Mouse (Mus musculus): Measurements from ENCODE around the gene Gm2a. TPM values are rescaled to one million over a fixed set of nuclear protein-coding genes. Genes with fewer than 3 reads are reported as not detected.

Gene Gm2a
- polyA plus RNA-seq, 1 experiment from 2014 or later, result 55.7 TPM

DNA sequence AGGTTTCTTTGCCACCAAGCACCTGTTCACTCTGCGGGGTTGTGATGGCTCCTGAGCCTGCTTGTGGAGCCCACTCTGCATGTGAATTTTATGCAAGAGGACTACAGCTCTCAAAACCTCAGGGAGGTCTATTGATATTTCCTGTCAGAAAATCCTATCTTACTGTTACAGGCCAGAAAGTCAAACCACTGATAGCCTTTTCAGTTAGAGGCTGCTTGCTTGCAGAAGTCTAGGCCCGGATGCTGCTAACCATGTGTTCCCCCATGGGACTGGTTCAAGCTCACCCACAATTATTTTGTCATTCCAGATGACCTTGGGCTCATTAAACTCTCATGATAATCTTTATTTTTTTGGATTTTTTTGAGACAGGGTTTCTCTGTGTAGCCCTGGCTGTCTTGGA lies 19.1 kb downstream of the Gm2a start:
- no peak overlapping the region for H3K4me2 ChIP-seq (ENCODE audit: low read length)
- H3K36me3 ChIP-seq (ENCODE audit: control insufficient read depth, insufficient read depth, low read length), result no peaks in the 10 kb centered on the region
- H3K4me1 ChIP-seq (ENCODE audit: control insufficient read depth in 2 of 2, insufficient read depth in 2 of 2, low read length in 2 of 2), result peaks cover 2 to 11% of the 10 kb centered on the region in 2 experiments
- H3K27me3 ChIP-seq (ENCODE audit: control insufficient read depth, insufficient read depth, low read length), result no peaks in the 10 kb centered on the region
- peaks cover 3% of the 10 kb centered on the region; the same call in 1 of the 2 replicates for H3K9me3 ChIP-seq (ENCODE audit: control insufficient read depth, low read length)
- no peak for ATAC-seq (ENCODE audit: insufficient number of reproducible peaks, insufficient read depth, low FRiP score, low read depth)
- no peak overlapping the region for H3K27ac ChIP-seq (replicated peaks in 1 of 2; ENCODE audit: control insufficient read depth in 1 of 2, insufficient read depth in 1 of 2, low read depth in 2 of 2, low read length in 2 of 2)
- WGBS, result 77% methylated on average over 2 of the region's 2 CpGs
- no peak overlapping the region for H3K9ac ChIP-seq (ENCODE audit: low read length)
- H3K4me3 ChIP-seq (ENCODE audit: control insufficient read depth in 1 of 2, insufficient read depth in 1 of 2, low read depth in 1 of 2, low read length in 2 of 2), result no peak overlapping the region

DNA sequence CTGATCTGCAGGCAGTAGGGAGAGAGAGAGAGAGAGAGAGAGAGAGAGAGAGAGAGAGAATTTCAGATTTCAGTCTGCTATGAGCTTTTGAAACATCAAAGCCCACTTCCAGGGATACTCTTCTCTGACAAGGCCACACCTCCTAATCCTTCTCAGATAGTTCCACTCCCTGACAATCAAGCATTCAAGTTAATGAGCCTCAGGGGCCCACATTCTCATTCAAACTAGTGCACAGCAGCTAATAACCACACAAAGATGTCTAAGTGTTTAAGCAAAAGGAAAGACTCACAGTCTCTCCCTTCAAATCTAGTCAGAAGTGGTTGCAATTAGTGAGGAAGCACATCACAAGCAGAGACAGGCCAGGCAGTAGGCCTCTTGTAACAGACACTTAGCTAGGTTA lies 22.4 kb downstream of the Gm2a start:
- H3K4me2 ChIP-seq (ENCODE audit: low read length), result no peak overlapping the region
- no peaks in the 10 kb centered on the region for H3K4me1 ChIP-seq (ENCODE audit: control insufficient read depth in 2 of 2, insufficient read depth in 2 of 2, low read length in 2 of 2)
- ATAC-seq (ENCODE audit: insufficient number of reproducible peaks, insufficient read depth, low FRiP score, low read depth), result no peak
- no peaks in the 10 kb centered on the region for H3K36me3 ChIP-seq (ENCODE audit: control insufficient read depth, insufficient read depth, low read length)
- no peak overlapping the region for H3K4me3 ChIP-seq (ENCODE audit: control insufficient read depth in 1 of 2, insufficient read depth in 1 of 2, low read depth in 1 of 2, low read length in 2 of 2)
- H3K27me3 ChIP-seq (ENCODE audit: control insufficient read depth, insufficient read depth, low read length), result no peaks in the 10 kb centered on the region
- H3K9ac ChIP-seq (ENCODE audit: low read length), result no peak overlapping the region
- no peak overlapping the region for H3K27ac ChIP-seq (replicated peaks in 1 of 2; ENCODE audit: control insufficient read depth in 1 of 2, insufficient read depth in 1 of 2, low read depth in 2 of 2, low read length in 2 of 2)
- peaks cover 3% of the 10 kb centered on the region; the same call in 1 of the 2 replicates for H3K9me3 ChIP-seq (ENCODE audit: control insufficient read depth, low read length)

DNA sequence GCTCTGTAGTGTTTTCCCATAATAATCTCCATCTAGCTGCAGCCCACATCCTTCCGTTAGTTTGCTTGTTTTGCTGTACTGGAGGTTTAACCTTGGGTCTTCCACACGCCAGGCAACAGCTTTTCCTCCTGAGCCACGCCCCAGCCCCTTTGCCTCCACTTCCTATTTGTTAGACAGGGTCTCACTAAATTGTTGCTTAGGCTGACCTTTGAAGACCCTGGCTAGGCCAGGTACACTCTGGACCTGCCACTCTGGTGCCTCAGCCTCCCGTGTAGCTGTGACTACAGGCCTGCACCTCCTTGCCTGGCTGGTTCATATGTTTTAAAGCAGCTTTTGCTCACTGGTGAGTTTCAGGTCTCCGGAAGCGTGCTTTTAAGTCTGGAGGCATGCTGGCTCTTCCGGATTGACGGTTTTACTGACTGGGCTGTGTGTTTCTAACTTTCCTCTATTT lies 22.9 kb downstream of the Gm2a start:
- WGBS, result 81% methylated on average over 8 of the region's 8 CpGs
- no peaks in the 10 kb centered on the region for H3K4me1 ChIP-seq (ENCODE audit: control insufficient read depth in 2 of 2, insufficient read depth in 2 of 2, low read length in 2 of 2)
- H3K27me3 ChIP-seq (ENCODE audit: control insufficient read depth, insufficient read depth, low read length), result no peaks in the 10 kb centered on the region
- H3K36me3 ChIP-seq (ENCODE audit: control insufficient read depth, insufficient read depth, low read length), result no peaks in the 10 kb centered on the region
- no peak overlapping the region for H3K4me3 ChIP-seq (ENCODE audit: control insufficient read depth in 1 of 2, insufficient read depth in 1 of 2, low read depth in 1 of 2, low read length in 2 of 2)
- H3K9ac ChIP-seq (ENCODE audit: low read length), result no peak overlapping the region
- H3K9me3 ChIP-seq (ENCODE audit: control insufficient read depth, low read length), result peaks cover 3% of the 10 kb centered on the region; the same call in 1 of the 2 replicates
- H3K27ac ChIP-seq (replicated peaks in 1 of 2; ENCODE audit: control insufficient read depth in 1 of 2, insufficient read depth in 1 of 2, low read depth in 2 of 2, low read length in 2 of 2), result 0 out of 4 replicates have a peak overlapping the region, but pooled peaks of 1 of the 2 experiments have one; percentile 19
- H3K4me2 ChIP-seq (ENCODE audit: low read length), result no peak overlapping the region
- no peak; the same call in 1 of the 2 replicates for ATAC-seq (ENCODE audit: insufficient number of reproducible peaks, insufficient read depth, low FRiP score, low read depth)

DNA sequence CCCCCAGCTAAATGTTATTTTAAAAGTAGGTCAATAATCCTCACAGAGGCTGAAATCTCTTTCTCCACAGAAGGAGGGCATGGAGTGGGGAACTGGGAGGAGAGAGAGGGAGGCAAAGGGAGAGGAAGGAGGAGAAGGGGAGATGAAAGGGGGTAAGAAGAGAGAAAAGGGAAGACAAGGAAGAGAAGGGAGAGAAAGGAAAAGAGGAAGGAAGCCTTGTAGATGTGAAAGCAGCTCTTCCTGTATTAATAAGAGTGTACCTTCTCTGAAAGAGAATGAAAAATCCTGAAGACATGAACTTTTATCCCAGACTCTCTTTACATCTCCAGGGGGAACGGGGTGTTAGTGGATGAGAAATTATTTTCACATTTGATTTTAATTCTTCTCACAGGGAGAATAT lies 23.5 kb downstream of the Gm2a start:
- no peak overlapping the region for H3K4me2 ChIP-seq (ENCODE audit: low read length)
- no peak overlapping the region for H3K9ac ChIP-seq (ENCODE audit: low read length)
- H3K27me3 ChIP-seq (ENCODE audit: control insufficient read depth, insufficient read depth, low read length), result no peaks in the 10 kb centered on the region
- no peaks in the 10 kb centered on the region for H3K4me1 ChIP-seq (ENCODE audit: control insufficient read depth in 2 of 2, insufficient read depth in 2 of 2, low read length in 2 of 2)
- H3K27ac ChIP-seq (replicated peaks in 1 of 2; ENCODE audit: control insufficient read depth in 1 of 2, insufficient read depth in 1 of 2, low read depth in 2 of 2, low read length in 2 of 2), result no peak overlapping the region
- no peak for ATAC-seq (ENCODE audit: insufficient number of reproducible peaks, insufficient read depth, low FRiP score, low read depth)
- H3K36me3 ChIP-seq (ENCODE audit: control insufficient read depth, insufficient read depth, low read length), result no peaks in the 10 kb centered on the region
- no peak overlapping the region for H3K4me3 ChIP-seq (ENCODE audit: control insufficient read depth in 1 of 2, insufficient read depth in 1 of 2, low read depth in 1 of 2, low read length in 2 of 2)
- peaks cover 3% of the 10 kb centered on the region; the same call in 1 of the 2 replicates for H3K9me3 ChIP-seq (ENCODE audit: control insufficient read depth, low read length)
- WGBS, result 95% methylated on average over 1 of the region's 1 CpGs

DNA sequence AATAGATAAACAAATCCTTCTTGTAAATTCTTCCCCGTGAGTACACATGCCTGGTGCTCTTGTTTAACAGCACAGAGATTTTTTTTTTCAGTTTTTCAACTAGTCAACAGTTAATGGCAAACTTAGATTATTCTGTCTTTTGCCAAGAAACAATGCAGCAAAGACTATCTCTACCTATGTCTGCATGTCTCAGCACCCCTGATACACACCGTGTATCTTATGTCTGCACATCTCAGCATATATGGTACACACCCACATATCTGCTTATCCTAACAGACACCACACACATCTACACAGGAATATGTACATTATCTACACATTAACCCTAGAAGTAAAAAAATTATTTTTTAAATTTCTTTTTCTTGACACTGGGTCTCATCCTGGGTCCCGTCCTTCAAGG lies 28.7 kb downstream of the Gm2a start:
- H3K9ac ChIP-seq (ENCODE audit: low read length), result no peak overlapping the region
- H3K4me3 ChIP-seq (ENCODE audit: control insufficient read depth in 1 of 2, insufficient read depth in 1 of 2, low read depth in 1 of 2, low read length in 2 of 2), result no peak overlapping the region
- no peak for ATAC-seq (ENCODE audit: insufficient number of reproducible peaks, insufficient read depth, low FRiP score, low read depth)
- WGBS, result 70% methylated on average over 3 of the region's 3 CpGs
- H3K36me3 ChIP-seq (ENCODE audit: control insufficient read depth, insufficient read depth, low read length), result no peaks in the 10 kb centered on the region
- no peaks in the 10 kb centered on the region for H3K9me3 ChIP-seq (ENCODE audit: control insufficient read depth, low read length)
- no peaks in the 10 kb centered on the region for H3K27me3 ChIP-seq (ENCODE audit: control insufficient read depth, insufficient read depth, low read length)
- no peaks in the 10 kb centered on the region for H3K4me1 ChIP-seq (ENCODE audit: control insufficient read depth in 2 of 2, insufficient read depth in 2 of 2, low read length in 2 of 2)
- H3K27ac ChIP-seq (replicated peaks in 1 of 2; ENCODE audit: control insufficient read depth in 1 of 2, insufficient read depth in 1 of 2, low read depth in 2 of 2, low read length in 2 of 2), result no peak overlapping the region
- no peak overlapping the region for H3K4me2 ChIP-seq (ENCODE audit: low read length)

DNA sequence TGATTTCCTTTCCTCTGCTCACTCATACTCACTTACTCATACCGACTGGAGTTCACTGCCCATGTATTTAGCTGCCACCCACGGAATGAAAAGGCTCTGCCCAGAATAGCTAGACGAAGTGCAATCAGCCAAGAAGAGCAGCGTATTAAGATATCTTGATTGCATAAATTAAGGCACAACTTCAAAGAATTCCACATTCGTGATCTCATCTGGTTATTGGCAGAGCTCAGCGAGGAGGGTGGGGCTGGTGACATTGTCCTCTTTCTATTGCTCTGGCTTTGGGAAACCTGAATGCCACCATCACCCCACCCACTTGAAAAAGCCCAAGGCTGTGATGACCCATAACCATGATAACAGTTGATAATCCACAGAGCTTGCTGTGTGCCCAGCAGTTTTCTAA lies 30.0 kb downstream of the Gm2a start:
- 46% methylated on average over 6 of the region's 6 CpGs for WGBS
- H3K4me2 ChIP-seq (ENCODE audit: low read length), result no peak overlapping the region
- ATAC-seq (ENCODE audit: insufficient number of reproducible peaks, insufficient read depth, low FRiP score, low read depth), result no peak

DNA sequence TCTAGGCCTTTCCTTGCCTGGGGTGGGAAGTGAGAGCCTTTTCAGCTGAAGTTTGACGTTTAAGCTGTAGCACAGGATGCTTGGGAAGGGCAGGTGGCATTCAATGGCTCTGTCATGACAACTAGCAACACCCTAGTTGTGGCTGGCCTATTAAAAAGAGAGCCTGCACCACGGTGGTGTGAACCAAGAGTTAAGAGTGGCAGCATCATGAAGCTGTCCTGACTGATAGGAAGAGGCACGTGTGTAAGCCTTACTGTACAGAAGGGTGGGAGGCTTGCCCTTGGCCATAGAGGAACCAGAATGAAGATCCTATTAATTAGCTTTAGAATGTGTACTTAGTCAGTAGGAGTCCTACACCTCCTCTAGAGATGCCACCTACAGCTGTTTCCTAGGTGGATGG lies 30.5 kb downstream of the Gm2a start:
- Histone ChIP-seq H3K4me1 (ENCODE audit: control insufficient read depth in 2 of 2, insufficient read depth in 2 of 2, low read length in 2 of 2) (no peaks in the 10 kb centered on the region), H3K36me3 (ENCODE audit: control insufficient read depth, insufficient read depth, low read length) (no peaks in the 10 kb centered on the region), H3K9me3 (ENCODE audit: control insufficient read depth, low read length) (no peaks in the 10 kb centered on the region), H3K27me3 (ENCODE audit: control insufficient read depth, insufficient read depth, low read length) (no peaks in the 10 kb centered on the region), H3K9ac (ENCODE audit: low read length) (no peak overlapping the region), H3K4me2 (ENCODE audit: low read length) (no peak overlapping the region), H3K27ac (replicated peaks in 1 of 2; ENCODE audit: control insufficient read depth in 1 of 2, insufficient read depth in 1 of 2, low read depth in 2 of 2, low read length in 2 of 2) (no peak overlapping the region), H3K4me3 (ENCODE audit: control insufficient read depth in 1 of 2, insufficient read depth in 1 of 2, low read depth in 1 of 2, low read length in 2 of 2) (no peak overlapping the region)
- ATAC-seq (ENCODE audit: insufficient number of reproducible peaks, insufficient read depth, low FRiP score, low read depth), result no peak
- WGBS, result 74% methylated on average over 3 of the region's 3 CpGs

More for the DNA sequence above, 30.0 kb downstream of the Gm2a start:
- H3K36me3 ChIP-seq (ENCODE audit: control insufficient read depth, insufficient read depth, low read length), result no peaks in the 10 kb centered on the region
- H3K9ac ChIP-seq (ENCODE audit: low read length), result no peak overlapping the region
- H3K9me3 ChIP-seq (ENCODE audit: control insufficient read depth, low read length), result no peaks in the 10 kb centered on the region
- no peak overlapping the region for H3K4me3 ChIP-seq (ENCODE audit: control insufficient read depth in 1 of 2, insufficient read depth in 1 of 2, low read depth in 1 of 2, low read length in 2 of 2)
- no peak overlapping the region for H3K27ac ChIP-seq (replicated peaks in 1 of 2; ENCODE audit: control insufficient read depth in 1 of 2, insufficient read depth in 1 of 2, low read depth in 2 of 2, low read length in 2 of 2)
- no peaks in the 10 kb centered on the region for H3K4me1 ChIP-seq (ENCODE audit: control insufficient read depth in 2 of 2, insufficient read depth in 2 of 2, low read length in 2 of 2)
- no peaks in the 10 kb centered on the region for H3K27me3 ChIP-seq (ENCODE audit: control insufficient read depth, insufficient read depth, low read length)

DNA sequence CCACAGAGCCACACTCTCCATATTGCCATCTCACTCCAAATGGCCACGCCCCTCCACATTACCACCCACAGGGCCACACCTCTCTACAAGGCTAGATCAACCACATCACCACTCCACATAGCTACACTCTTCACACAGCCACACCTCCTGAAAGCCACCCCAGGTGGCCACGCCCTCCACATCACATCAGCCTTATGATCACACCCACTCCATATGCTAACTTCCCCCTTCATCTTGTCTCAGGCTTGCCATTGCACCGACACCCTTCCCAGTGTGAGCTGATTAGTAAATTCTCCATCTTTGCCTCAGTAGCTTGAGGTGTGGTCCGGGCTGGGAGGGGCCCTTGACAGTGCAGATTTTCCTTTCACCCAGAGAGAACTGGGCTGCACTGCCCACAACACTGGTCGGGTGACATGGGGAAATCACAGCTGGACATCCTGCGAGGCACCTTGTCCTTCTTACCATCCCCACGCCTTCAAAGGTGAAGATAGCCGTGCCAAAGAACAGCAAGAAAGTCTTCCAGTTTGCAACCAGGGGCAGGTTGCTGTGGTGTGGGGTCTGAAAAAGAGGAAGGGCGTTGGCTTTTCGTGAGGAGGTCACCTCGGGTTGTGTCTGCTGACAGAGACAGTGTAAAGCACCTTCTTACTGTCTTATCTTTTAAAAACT lies 33.3 kb downstream of the Gm2a start:
- WGBS, result 77% methylated on average over 11 of the region's 11 CpGs
- H3K27me3 ChIP-seq (ENCODE audit: control insufficient read depth, insufficient read depth, low read length), result no peaks in the 10 kb centered on the region
- H3K27ac ChIP-seq (replicated peaks in 1 of 2; ENCODE audit: control insufficient read depth in 1 of 2, insufficient read depth in 1 of 2, low read depth in 2 of 2, low read length in 2 of 2), result no peak overlapping the region
- no peak overlapping the region for H3K4me3 ChIP-seq (ENCODE audit: control insufficient read depth in 1 of 2, insufficient read depth in 1 of 2, low read depth in 1 of 2, low read length in 2 of 2)
- no peaks in the 10 kb centered on the region for H3K9me3 ChIP-seq (ENCODE audit: control insufficient read depth, low read length)
- ATAC-seq (ENCODE audit: insufficient number of reproducible peaks, insufficient read depth, low FRiP score, low read depth), result no peak
- no peaks in the 10 kb centered on the region for H3K4me1 ChIP-seq (ENCODE audit: control insufficient read depth in 2 of 2, insufficient read depth in 2 of 2, low read length in 2 of 2)
- no peak overlapping the region for H3K9ac ChIP-seq (ENCODE audit: low read length)
- no peak overlapping the region for H3K4me2 ChIP-seq (ENCODE audit: low read length)
- no peaks in the 10 kb centered on the region for H3K36me3 ChIP-seq (ENCODE audit: control insufficient read depth, insufficient read depth, low read length)
